In genomic region chr11:100613241-100613640, GRCm38 (mm10) we compare ENCODE assay signal across 10 mouse cellular contexts. TPM values are rescaled to one million over a fixed set of nuclear protein-coding genes. Genes with fewer than 3 reads are reported as not detected.
DNase-seq lines count a peak whose midpoint lies in the region; ATAC-seq and TF ChIP-seq lines count a peak whose summit lies in the region.
"Had no signal": no experiment of that assay in that cellular context is flagged by ENCODE, and none has a peak within 500 bp of the region (broad histone marks: within the 10 kb centered on the region; RNA-seq: fewer than 3 reads in every experiment).

No protein-coding gene starts in this region.

- H3K4me3 ChIP-seq in heart, postnatal 0 days (ENCODE audit: low read depth, low read length) = no peak overlapping the region
- no peak overlapping the region for H3K4me3 ChIP-seq in heart, embryonic 10.5 days
- no peak overlapping the region for H3K4me3 ChIP-seq in stomach, embryonic 16.5 days (replicated peaks; ENCODE audit: low read length)

- H3K4me2 ChIP-seq in heart, postnatal 0 days (ENCODE audit: low read depth, low read length) = no peak overlapping the region
- H3K4me2 ChIP-seq in stomach, embryonic 16.5 days (ENCODE audit: low read depth, low read length) = 0 out of 2 replicates have a peak overlapping the region, but pooled peaks have one; percentile 9

- DNase-seq in heart, postnatal 0 days (ENCODE audit: low spot score) = peak; percentile 39
- DNase-seq in heart, embryonic 10.5 days (ENCODE audit: low spot score) = no peak
- peak; percentile 67 for DNase-seq in lung, postnatal 10 days
- no peak for DNase-seq in lung, postnatal 4 days
- DNase-seq in brain, embryonic 14.5 days (ENCODE audit: low read depth) = peak; percentile 58
- DNase-seq in cerebellum, adult 11-12 months = no peak
- DNase-seq in heart, postnatal 25 days (ENCODE audit: low spot score) = no peak
- DNase-seq: heart, postnatal 36 days had no signal

- H3K4me1 ChIP-seq in heart, postnatal 0 days (ENCODE audit: control insufficient read depth, insufficient read depth) = peaks cover 39% of the 10 kb centered on the region
- peaks cover 37% of the 10 kb centered on the region for H3K4me1 ChIP-seq in heart, embryonic 10.5 days
- H3K4me1 ChIP-seq in stomach, embryonic 16.5 days (ENCODE audit: control insufficient read depth, insufficient read depth, low read length) = peaks cover 20% of the 10 kb centered on the region

- intact Hi-C loops in heart, postnatal 25 days (cut with DNase I) = no loop called here

- H3K36me3 ChIP-seq in heart, postnatal 0 days (replicated peaks; ENCODE audit: control insufficient read depth, insufficient read depth, low read length) = peaks cover 7% of the 10 kb centered on the region; the same call in 1 of the 2 replicates
- peaks cover 20% of the 10 kb centered on the region for H3K36me3 ChIP-seq in heart, embryonic 10.5 days
- no peaks in the 10 kb centered on the region for H3K36me3 ChIP-seq in stomach, embryonic 16.5 days (ENCODE audit: control insufficient read depth, insufficient read depth, low read length)

- no peak for TF ChIP-seq POLR2A in brain, embryonic 14.5 days (IDR thresholded peaks at IDR 0.05; ENCODE audit: borderline replicate concordance, extremely low read depth, insufficient read depth, insufficient read length, poor library complexity, severe bottlenecking)

- ATAC-seq in heart, postnatal 0 days (ENCODE audit: insufficient read depth, low read depth) = no peak
- ATAC-seq in stomach, embryonic 16.5 days (ENCODE audit: insufficient read depth, low FRiP score) = no peak

- H3K27ac ChIP-seq in heart, postnatal 0 days (ENCODE audit: low read depth) = no peak overlapping the region
- no peak overlapping the region for H3K27ac ChIP-seq in heart, embryonic 10.5 days
- H3K27ac ChIP-seq in stomach, embryonic 16.5 days (ENCODE audit: low read length) = peak overlapping the region; percentile 53; the same call in 1 of the 2 replicates

- no peaks in the 10 kb centered on the region for H3K27me3 ChIP-seq in heart, postnatal 0 days (ENCODE audit: control insufficient read depth, insufficient read depth, low read length)
- H3K27me3 ChIP-seq in heart, embryonic 10.5 days (ENCODE audit: insufficient read depth, poor library complexity, severe bottlenecking) = no peaks in the 10 kb centered on the region
- no peaks in the 10 kb centered on the region for H3K27me3 ChIP-seq in stomach, embryonic 16.5 days (ENCODE audit: control insufficient read depth, insufficient read depth, low read length)

- TF ChIP-seq CTCF in heart, postnatal 0 days (IDR thresholded peaks at IDR 0.05; ENCODE audit: low read depth) = no peak
- no peak for TF ChIP-seq CTCF in brain, embryonic 14.5 days (IDR thresholded peaks at IDR 0.05; ENCODE audit: borderline replicate concordance, extremely low read depth, insufficient read depth, insufficient read length)

- TF ChIP-seq EP300 in heart, postnatal 0 days (IDR thresholded peaks at IDR 0.05; ENCODE audit: low read depth) = no peak

- no peak overlapping the region for H3K9ac ChIP-seq in heart, postnatal 0 days (replicated peaks; ENCODE audit: low read depth, low read length)
- H3K9ac ChIP-seq in stomach, embryonic 16.5 days (ENCODE audit: low read length) = 0 out of 2 replicates have a peak overlapping the region, but pooled peaks have one; percentile 43

- no peaks in the 10 kb centered on the region for H3K9me3 ChIP-seq in heart, postnatal 0 days (replicated peaks; ENCODE audit: control insufficient read depth, low read length)
- no peaks in the 10 kb centered on the region for H3K9me3 ChIP-seq in heart, embryonic 10.5 days
- H3K9me3 ChIP-seq in stomach, embryonic 16.5 days (replicated peaks; ENCODE audit: control insufficient read depth, low read length) = no peaks in the 10 kb centered on the region
- H3K9me3 ChIP-seq: G1E had no signal

- 78% methylated on average over 3 of the region's 3 CpGs for WGBS in heart, postnatal 0 days
- 88% methylated on average over 3 of the region's 3 CpGs for WGBS in heart, embryonic 10.5 days
- WGBS in stomach, embryonic 16.5 days = 66% methylated on average over 3 of the region's 3 CpGs

RNA-seq across cellular contexts. Expression of gene Nkiras2, which starts 5.8 kb away (rescaled TPM):
- 113 and 134 TPM in 2 replicates for total RNA-seq in heart, postnatal 0 days (2014; rRNA removed; ENCODE audit: low replicate concordance)
- 77.4 and 79.7 TPM in 2 replicates for polyA plus RNA-seq in heart, postnatal 0 days (2015; fragmentation: Nextera tagmentation; extraction: Ambion mirVana)
- polyA plus RNA-seq in heart, embryonic 10.5 days (2016; fragmentation: Nextera tagmentation; extraction: Ambion mirVana) = 67.4 and 67.9 TPM in 2 replicates
- 111 and 119 TPM in 2 replicates for polyA plus RNA-seq in brain, embryonic 14.5 days (2012; rRNA removed)
- 60.7 and 67.1 TPM in 2 replicates for polyA plus RNA-seq in stomach, embryonic 16.5 days (2015; fragmentation: Nextera tagmentation; extraction: Ambion mirVana)
- 10 to 100 TPM; 57.3 to 58.0 TPM for total RNA-seq in heart, postnatal 25 days (2021)

RNA-seq across cellular contexts. Expression of gene Dnajc7, which starts 6.7 kb away (rescaled TPM):
- total RNA-seq in heart, postnatal 0 days (2014; rRNA removed; ENCODE audit: low replicate concordance) = 82.2 and 98.5 TPM in 2 replicates
- polyA plus RNA-seq in heart, postnatal 0 days (2015; fragmentation: Nextera tagmentation; extraction: Ambion mirVana) = 163 and 173 TPM in 2 replicates
- 194 and 211 TPM in 2 replicates for polyA plus RNA-seq in heart, embryonic 10.5 days (2016; fragmentation: Nextera tagmentation; extraction: Ambion mirVana)
- 139 and 201 TPM in 2 replicates for polyA plus RNA-seq in brain, embryonic 14.5 days (2012; rRNA removed)
- polyA plus RNA-seq in stomach, embryonic 16.5 days (2015; fragmentation: Nextera tagmentation; extraction: Ambion mirVana) = 209 and 214 TPM in 2 replicates
- 100 to 1,000 TPM; 121 to 124 TPM for total RNA-seq in heart, postnatal 25 days (2021)

RNA-seq across cellular contexts. Expression of gene Cnp, which starts 38.5 kb away (rescaled TPM):
- total RNA-seq in heart, postnatal 0 days (2014; rRNA removed; ENCODE audit: low replicate concordance) = 10.8 and 28.3 TPM in 2 replicates
- 11.5 and 12.4 TPM in 2 replicates for polyA plus RNA-seq in heart, postnatal 0 days (2015; fragmentation: Nextera tagmentation; extraction: Ambion mirVana)
- polyA plus RNA-seq in heart, embryonic 10.5 days (2016; fragmentation: Nextera tagmentation; extraction: Ambion mirVana) = 16.3 and 20.0 TPM in 2 replicates
- polyA plus RNA-seq in brain, embryonic 14.5 days (2012; rRNA removed) = 18.1 and 22.4 TPM in 2 replicates
- 38.9 and 40.6 TPM in 2 replicates for polyA plus RNA-seq in stomach, embryonic 16.5 days (2015; fragmentation: Nextera tagmentation; extraction: Ambion mirVana)
- total RNA-seq in heart, postnatal 25 days (2021) = 1 to 10 TPM; 5.4 to 7.3 TPM

Comparison
In these comparisons a context has a peak if more than half of its experiments do, and no peak if none do; other contexts are left out.
1. DNase-seq: peak in heart, postnatal 0 days (single experiment), lung, postnatal 10 days (single experiment) and brain, embryonic 14.5 days (single experiment); none in heart, embryonic 10.5 days (single experiment), lung, postnatal 4 days (0 of 2), cerebellum, adult 11-12 months (single experiment) and heart, postnatal 25 days (single experiment).